Mouse (Mus musculus): ENCODE measurements around the gene Frmd5. TPM values are rescaled to one million over a fixed set of nuclear protein-coding genes. Genes with fewer than 3 reads are reported as not detected.

Gene Frmd5
- total RNA-seq, 2 experiments from 2014 or later: 0.16 to 0.26 TPM

Other genes starting within 250 kb of the Frmd5 start
- 10 to 100 TPM in 1 of 2 experiments, 1 to 10 TPM in 1; 8.8 to 10.2 TPM for gene Casc4, start 59.9 kb upstream of the Frmd5 start, total RNA-seq (2021)
- gene Ctdspl2, start 148.9 kb upstream of the Frmd5 start, total RNA-seq (2021): 1 to 10 TPM; 7.2 to 7.6 TPM
- under 1 TPM in 1 of 2 experiments, not detected in 1; 0.15 TPM for gene Mageb3, start 149.0 kb upstream of the Frmd5 start, total RNA-seq (2021)
- gene Eif3j1, start 221.5 kb upstream of the Frmd5 start, total RNA-seq (2021): 10 to 100 TPM; 24.1 to 24.8 TPM